Mouse (Mus musculus): Measurements from ENCODE around the gene Hist1h2bj.
A peak's percentile ranks its signal among the peaks of the same experiment; 100 is the strongest.

The Hist1h2bj gene

GRCm38 (mm10) chr13:22042568-22043502, at the start of gene Hist1h2bj, which contains the start of gene Hist1h2ag:
Gene Hist1h2bj (plus strand): TSS chr13:22043214.
Gene Hist1h2ag (minus strand): TSS chr13:22042944.
- DNase-seq (ENCODE audit: low spot score in 2 of 2): peak; percentile 73 to 75

- no peak for DNase-seq (ENCODE audit: low spot score in 2 of 2)
Observed at GRCm38 (mm10) chr13:21993957-21994738, 48.9 kb upstream of the Hist1h2bj start.

GRCm38 (mm10) chr13:21994896-21995295, 48.1 kb upstream of the Hist1h2bj start:
- DNase-seq (ENCODE audit: low spot score in 2 of 2): no peak

GRCm38 (mm10) chr13:21995331-21995914, 47.6 kb upstream of the Hist1h2bj start:
- DNase-seq (ENCODE audit: low spot score in 2 of 2): no peak

GRCm38 (mm10) chr13:21996101-21996839, 46.7 kb upstream of the Hist1h2bj start:
- no peak for DNase-seq (ENCODE audit: low spot score in 2 of 2)

GRCm38 (mm10) chr13:21996840-21997185, 46.2 kb upstream of the Hist1h2bj start:
- DNase-seq (ENCODE audit: low spot score in 2 of 2): no peak

GRCm38 (mm10) chr13:21997201-21997820, 45.7 kb upstream of the Hist1h2bj start:
- DNase-seq (ENCODE audit: low spot score in 2 of 2): no peak

- DNase-seq (ENCODE audit: low spot score in 2 of 2): no peak
Observed at GRCm38 (mm10) chr13:21997821-21998220, 45.2 kb upstream of the Hist1h2bj start.

- DNase-seq (ENCODE audit: low spot score in 2 of 2): no peak
Observed at GRCm38 (mm10) chr13:21998412-21998811, 44.6 kb upstream of the Hist1h2bj start.

- no peak for DNase-seq (ENCODE audit: low spot score in 2 of 2)
Observed at GRCm38 (mm10) chr13:21999147-21999546, 43.9 kb upstream of the Hist1h2bj start.

GRCm38 (mm10) chr13:22001346-22001745, 41.7 kb upstream of the Hist1h2bj start:
- no peak for DNase-seq (ENCODE audit: low spot score in 2 of 2)

GRCm38 (mm10) chr13:22001823-22002222, 41.2 kb upstream of the Hist1h2bj start:
- DNase-seq (ENCODE audit: low spot score in 2 of 2): no peak

- no peak for DNase-seq (ENCODE audit: low spot score in 2 of 2)
Observed at GRCm38 (mm10) chr13:22005605-22006333, 37.2 kb upstream of the Hist1h2bj start.

GRCm38 (mm10) chr13:22006334-22007120, 36.5 kb upstream of the Hist1h2bj start:
- no peak for DNase-seq (ENCODE audit: low spot score in 2 of 2)

GRCm38 (mm10) chr13:22007121-22007510, 35.9 kb upstream of the Hist1h2bj start:
- no peak for DNase-seq (ENCODE audit: low spot score in 2 of 2)

- no peak for DNase-seq (ENCODE audit: low spot score in 2 of 2)
Observed at GRCm38 (mm10) chr13:22007872-22008271, 35.1 kb upstream of the Hist1h2bj start.

GRCm38 (mm10) chr13:22008707-22009106, 34.3 kb upstream of the Hist1h2bj start:
- DNase-seq (ENCODE audit: low spot score in 2 of 2): no peak

GRCm38 (mm10) chr13:22009642-22010041, 33.4 kb upstream of the Hist1h2bj start, which contains the start of gene Prss16:
Gene Prss16 (minus strand): TSS chr13:22009742.
- DNase-seq (ENCODE audit: low spot score in 2 of 2): no peak

- no peak for DNase-seq (ENCODE audit: low spot score in 2 of 2)
Observed at GRCm38 (mm10) chr13:22013716-22014115, 29.3 kb upstream of the Hist1h2bj start.
